Mouse (Mus musculus): ENCODE data around the gene Osbpl8. TPM values are rescaled to one million over a fixed set of nuclear protein-coding genes. Genes with fewer than 3 reads are reported as not detected.
"Not testable (repeated sequence)": the region's sequence is repeated elsewhere in the genome, so short reads cannot be mapped to it uniquely, and the experiment has no call there.

Osbpl8 gene
- polyA plus RNA-seq, 1 experiment from 2014 or later = 9.8 TPM

- Histone ChIP-seq H3K4me3 (ENCODE audit: low read depth, low read length) (no peak overlapping the region), H3K4me1 (ENCODE audit: control insufficient read depth, insufficient read depth, low read length) (0 out of 2 replicates have a peak, but pooled peaks cover under 1% of the 10 kb centered on the region), H3K27me3 (ENCODE audit: control insufficient read depth, insufficient read depth, low read length) (no peaks in the 10 kb centered on the region), H3K9me3 (ENCODE audit: control insufficient read depth, low read depth, low read length) (no peaks in the 10 kb centered on the region), H3K36me3 (ENCODE audit: control insufficient read depth, insufficient read depth, low read length) (no peaks in the 10 kb centered on the region), H3K27ac (ENCODE audit: low read length) (no peak overlapping the region), H3K9ac (replicated peaks; ENCODE audit: low read depth, low read length) (no peak overlapping the region), H3K4me2 (replicated peaks; ENCODE audit: low read depth, low read length) (no peak overlapping the region)
- ATAC-seq (ENCODE audit: insufficient number of reproducible peaks, insufficient read depth, low FRiP score, low read depth) = no peak
- 69% methylated on average over 4 of the region's 4 CpGs for WGBS
Measured at GRCm38 (mm10) chr10:111189022-111189555, 24.5 kb downstream of the Osbpl8 start.

- Histone ChIP-seq H3K9ac (replicated peaks; ENCODE audit: low read depth, low read length) (no peak overlapping the region), H3K4me3 (ENCODE audit: low read depth, low read length) (no peak overlapping the region), H3K27ac (ENCODE audit: low read length) (no peak overlapping the region), H3K36me3 (ENCODE audit: control insufficient read depth, insufficient read depth, low read length) (no peaks in the 10 kb centered on the region), H3K4me2 (replicated peaks; ENCODE audit: low read depth, low read length) (no peak overlapping the region), H3K4me1 (ENCODE audit: control insufficient read depth, insufficient read depth, low read length) (no peaks in the 10 kb centered on the region), H3K27me3 (ENCODE audit: control insufficient read depth, insufficient read depth, low read length) (no peaks in the 10 kb centered on the region), H3K9me3 (ENCODE audit: control insufficient read depth, low read depth, low read length) (no peaks in the 10 kb centered on the region)
- WGBS = 82% methylated on average over 6 of the region's 6 CpGs
- ATAC-seq (ENCODE audit: insufficient number of reproducible peaks, insufficient read depth, low FRiP score, low read depth) = no peak
Measured at GRCm38 (mm10) chr10:111190110-111190795, 25.7 kb downstream of the Osbpl8 start.

GRCm38 (mm10) chr10:111193536-111193935, 29.0 kb downstream of the Osbpl8 start:
- no peaks in the 10 kb centered on the region for H3K36me3 ChIP-seq (ENCODE audit: control insufficient read depth, insufficient read depth, low read length)
- H3K27ac ChIP-seq (ENCODE audit: low read length) = no peak overlapping the region
- H3K4me3 ChIP-seq (ENCODE audit: low read depth, low read length) = no peak overlapping the region
- ATAC-seq (ENCODE audit: insufficient number of reproducible peaks, insufficient read depth, low FRiP score, low read depth) = no peak
- H3K9ac ChIP-seq (replicated peaks; ENCODE audit: low read depth, low read length) = no peak overlapping the region
- 69% methylated on average over 4 of the region's 4 CpGs for whole genome bisulfite sequencing
- H3K9me3 ChIP-seq (ENCODE audit: control insufficient read depth, low read depth, low read length) = no peaks in the 10 kb centered on the region
- H3K4me1 ChIP-seq (ENCODE audit: control insufficient read depth, insufficient read depth, low read length) = no peaks in the 10 kb centered on the region
- H3K27me3 ChIP-seq (ENCODE audit: control insufficient read depth, insufficient read depth, low read length) = no peaks in the 10 kb centered on the region
- no peak overlapping the region for H3K4me2 ChIP-seq (replicated peaks; ENCODE audit: low read depth, low read length)

GRCm38 (mm10) chr10:111196191-111196590, 31.6 kb downstream of the Osbpl8 start:
- no peak for ATAC-seq (ENCODE audit: insufficient number of reproducible peaks, insufficient read depth, low FRiP score, low read depth)
- Histone ChIP-seq H3K36me3 (ENCODE audit: control insufficient read depth, insufficient read depth, low read length) (no peaks in the 10 kb centered on the region), H3K4me2 (replicated peaks; ENCODE audit: low read depth, low read length) (no peak overlapping the region), H3K9me3 (ENCODE audit: control insufficient read depth, low read depth, low read length) (no peaks in the 10 kb centered on the region), H3K27me3 (ENCODE audit: control insufficient read depth, insufficient read depth, low read length) (no peaks in the 10 kb centered on the region), H3K4me1 (ENCODE audit: control insufficient read depth, insufficient read depth, low read length) (no peaks in the 10 kb centered on the region), H3K9ac (replicated peaks; ENCODE audit: low read depth, low read length) (no peak overlapping the region), H3K27ac (ENCODE audit: low read length) (no peak overlapping the region), H3K4me3 (ENCODE audit: low read depth, low read length) (no peak overlapping the region)
- 87% methylated on average over 2 of the region's 2 CpGs for WGBS

- not testable (repeated sequence) for ATAC-seq (ENCODE audit: insufficient number of reproducible peaks, insufficient read depth, low FRiP score, low read depth); H3K36me3 ChIP-seq (ENCODE audit: control insufficient read depth, insufficient read depth, low read length); H3K4me3 ChIP-seq (ENCODE audit: low read depth, low read length); H3K27ac ChIP-seq (ENCODE audit: low read length); H3K9me3 ChIP-seq (ENCODE audit: control insufficient read depth, low read depth, low read length); H3K4me2 ChIP-seq (replicated peaks; ENCODE audit: low read depth, low read length); H3K4me1 ChIP-seq (ENCODE audit: control insufficient read depth, insufficient read depth, low read length); H3K9ac ChIP-seq (replicated peaks; ENCODE audit: low read depth, low read length); H3K27me3 ChIP-seq (ENCODE audit: control insufficient read depth, insufficient read depth, low read length)
- WGBS = 65% methylated on average over 4 of the region's 5 CpGs
Measured at GRCm38 (mm10) chr10:111198705-111199104, 34.2 kb downstream of the Osbpl8 start.

- Histone ChIP-seq H3K27ac (ENCODE audit: low read length) (no peak overlapping the region), H3K4me3 (ENCODE audit: low read depth, low read length) (no peak overlapping the region), H3K4me2 (replicated peaks; ENCODE audit: low read depth, low read length) (no peak overlapping the region), H3K4me1 (ENCODE audit: control insufficient read depth, insufficient read depth, low read length) (no peaks in the 10 kb centered on the region), H3K9ac (replicated peaks; ENCODE audit: low read depth, low read length) (no peak overlapping the region), H3K9me3 (ENCODE audit: control insufficient read depth, low read depth, low read length) (no peaks in the 10 kb centered on the region), H3K27me3 (ENCODE audit: control insufficient read depth, insufficient read depth, low read length) (no peaks in the 10 kb centered on the region), H3K36me3 (ENCODE audit: control insufficient read depth, insufficient read depth, low read length) (no peaks in the 10 kb centered on the region)
- WGBS = 87% methylated on average over 7 of the region's 7 CpGs
- ATAC-seq (ENCODE audit: insufficient number of reproducible peaks, insufficient read depth, low FRiP score, low read depth) = no peak
Measured at GRCm38 (mm10) chr10:111201120-111201519, 36.6 kb downstream of the Osbpl8 start.

- Histone ChIP-seq H3K36me3 (ENCODE audit: control insufficient read depth, insufficient read depth, low read length) (no peaks in the 10 kb centered on the region), H3K27ac (ENCODE audit: low read length) (no peak overlapping the region), H3K4me3 (ENCODE audit: low read depth, low read length) (no peak overlapping the region), H3K4me1 (ENCODE audit: control insufficient read depth, insufficient read depth, low read length) (no peaks in the 10 kb centered on the region), H3K4me2 (replicated peaks; ENCODE audit: low read depth, low read length) (no peak overlapping the region), H3K9me3 (ENCODE audit: control insufficient read depth, low read depth, low read length) (no peaks in the 10 kb centered on the region), H3K9ac (replicated peaks; ENCODE audit: low read depth, low read length) (no peak overlapping the region), H3K27me3 (ENCODE audit: control insufficient read depth, insufficient read depth, low read length) (no peaks in the 10 kb centered on the region)
- WGBS = 75% methylated on average over 4 of the region's 4 CpGs
- no peak for ATAC-seq (ENCODE audit: insufficient number of reproducible peaks, insufficient read depth, low FRiP score, low read depth)
Measured at GRCm38 (mm10) chr10:111201666-111202065, 37.1 kb downstream of the Osbpl8 start.

GRCm38 (mm10) chr10:111204089-111204488, 39.5 kb downstream of the Osbpl8 start:
- H3K9me3 ChIP-seq (ENCODE audit: control insufficient read depth, low read depth, low read length) = no peaks in the 10 kb centered on the region
- H3K4me2 ChIP-seq (replicated peaks; ENCODE audit: low read depth, low read length) = no peak overlapping the region
- H3K27me3 ChIP-seq (ENCODE audit: control insufficient read depth, insufficient read depth, low read length) = no peaks in the 10 kb centered on the region
- H3K9ac ChIP-seq (replicated peaks; ENCODE audit: low read depth, low read length) = no peak overlapping the region
- H3K36me3 ChIP-seq (ENCODE audit: control insufficient read depth, insufficient read depth, low read length) = no peaks in the 10 kb centered on the region
- no peak overlapping the region for H3K4me3 ChIP-seq (ENCODE audit: low read depth, low read length)
- no peaks in the 10 kb centered on the region for H3K4me1 ChIP-seq (ENCODE audit: control insufficient read depth, insufficient read depth, low read length)
- ATAC-seq (ENCODE audit: insufficient number of reproducible peaks, insufficient read depth, low FRiP score, low read depth) = no peak
- WGBS = 83% methylated on average over 5 of the region's 5 CpGs
- H3K27ac ChIP-seq (ENCODE audit: low read length) = no peak overlapping the region

GRCm38 (mm10) chr10:111205421-111205820, 40.9 kb downstream of the Osbpl8 start:
- no peak overlapping the region for H3K27ac ChIP-seq (ENCODE audit: low read length)
- no peaks in the 10 kb centered on the region for H3K36me3 ChIP-seq (ENCODE audit: control insufficient read depth, insufficient read depth, low read length)
- no peaks in the 10 kb centered on the region for H3K27me3 ChIP-seq (ENCODE audit: control insufficient read depth, insufficient read depth, low read length)
- no peak overlapping the region for H3K9ac ChIP-seq (replicated peaks; ENCODE audit: low read depth, low read length)
- WGBS = 93% methylated on average over 2 of the region's 2 CpGs
- no peak overlapping the region for H3K4me3 ChIP-seq (ENCODE audit: low read depth, low read length)
- no peak overlapping the region for H3K4me2 ChIP-seq (replicated peaks; ENCODE audit: low read depth, low read length)
- no peaks in the 10 kb centered on the region for H3K9me3 ChIP-seq (ENCODE audit: control insufficient read depth, low read depth, low read length)
- no peak for ATAC-seq (ENCODE audit: insufficient number of reproducible peaks, insufficient read depth, low FRiP score, low read depth)
- H3K4me1 ChIP-seq (ENCODE audit: control insufficient read depth, insufficient read depth, low read length) = no peaks in the 10 kb centered on the region
